Mouse (Mus musculus): ENCODE data around the gene Zfp865.

DNA sequence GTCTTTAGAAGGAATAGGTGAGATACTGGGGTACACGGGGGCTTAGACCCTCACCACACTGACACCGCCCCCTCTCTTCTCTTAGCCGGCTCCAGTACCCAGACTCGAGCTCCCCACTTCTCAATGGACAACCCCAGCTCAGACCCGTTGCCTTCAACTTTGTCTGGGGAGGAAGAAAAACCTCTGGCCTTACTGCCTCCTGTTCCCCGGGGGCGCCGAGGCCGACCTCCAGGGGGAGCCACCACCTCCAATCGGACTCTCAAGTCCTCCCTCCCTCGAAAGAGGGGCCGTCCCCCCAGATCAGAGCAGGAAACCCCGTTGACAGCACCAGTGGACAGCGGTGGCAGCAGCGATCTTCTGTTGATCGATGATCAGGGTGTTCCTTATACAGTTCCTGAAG, 2.8 kb upstream of the Zfp865 start:
- TF ChIP-seq CTCF (IDR thresholded peaks at IDR 0.05) (peak; percentile 37), EP300 (IDR thresholded peaks at IDR 0.05) (no peak)

Measured in lung, postnatal 0 days (tissue).